Mouse (Mus musculus) myocyte (in vitro differentiated cells): ENCODE results near the gene Clp1.

Experiments
- CEBPB ChIP-seq: IDR thresholded peaks from 2 replicates; pipeline ENCODE4 v1.6.1; 2011; ENCODE audit warnings: mild to moderate bottlenecking, moderate library complexity; ENCODE audit not compliant: poor library complexity, insufficient read depth, severe bottlenecking
- E2F4 ChIP-seq: IDR thresholded peaks from one replicate; pipeline ENCODE4 v1.6.1; 2011; ENCODE audit warnings: mild to moderate bottlenecking, control low read depth, moderate library complexity; ENCODE audit not compliant: insufficient read depth
- MAX ChIP-seq: IDR thresholded peaks from one replicate; pipeline ENCODE4 v1.6.1; 2011; ENCODE audit warnings: low read depth, mild to moderate bottlenecking, control low read depth
- MYOG ChIP-seq, 3 experiments: IDR thresholded peaks; one replicate each; pipeline ENCODE4 v1.6.1; 2011; ENCODE audit warnings: control low read depth in 2 of 3, low read depth in 2 of 3, mild to moderate bottlenecking in 2 of 3; ENCODE audit not compliant: insufficient read length in 2 of 3, control insufficient read depth in 1 of 3, insufficient read depth in 1 of 3
- POLR2A ChIP-seq: IDR thresholded peaks from one replicate; pipeline ENCODE4 v1.6.1; 2011; ENCODE audit warnings: low read depth, mild to moderate bottlenecking, control low read depth, moderate library complexity; ENCODE audit not compliant: insufficient read length
- POLR2AphosphoS2 ChIP-seq: IDR thresholded peaks from one replicate; pipeline ENCODE4 v1.6.1; 2011; ENCODE audit warnings: low read depth, control low read depth; ENCODE audit not compliant: insufficient read length
- SRF ChIP-seq: IDR thresholded peaks from one replicate; pipeline ENCODE4 v1.6.1; 2011; ENCODE audit warnings: low read depth; ENCODE audit not compliant: control insufficient read depth, insufficient read length
- TCF12 ChIP-seq: IDR thresholded peaks from one replicate; pipeline ENCODE4 v1.6.1; 2011; ENCODE audit warnings: mild to moderate bottlenecking, control low read depth; ENCODE audit not compliant: poor library complexity, insufficient read depth, severe bottlenecking
- USF1 ChIP-seq: IDR thresholded peaks from one replicate; pipeline ENCODE4 v1.6.1; 2011; ENCODE audit warnings: low read depth, mild to moderate bottlenecking, control low read depth, moderate library complexity

DNA sequence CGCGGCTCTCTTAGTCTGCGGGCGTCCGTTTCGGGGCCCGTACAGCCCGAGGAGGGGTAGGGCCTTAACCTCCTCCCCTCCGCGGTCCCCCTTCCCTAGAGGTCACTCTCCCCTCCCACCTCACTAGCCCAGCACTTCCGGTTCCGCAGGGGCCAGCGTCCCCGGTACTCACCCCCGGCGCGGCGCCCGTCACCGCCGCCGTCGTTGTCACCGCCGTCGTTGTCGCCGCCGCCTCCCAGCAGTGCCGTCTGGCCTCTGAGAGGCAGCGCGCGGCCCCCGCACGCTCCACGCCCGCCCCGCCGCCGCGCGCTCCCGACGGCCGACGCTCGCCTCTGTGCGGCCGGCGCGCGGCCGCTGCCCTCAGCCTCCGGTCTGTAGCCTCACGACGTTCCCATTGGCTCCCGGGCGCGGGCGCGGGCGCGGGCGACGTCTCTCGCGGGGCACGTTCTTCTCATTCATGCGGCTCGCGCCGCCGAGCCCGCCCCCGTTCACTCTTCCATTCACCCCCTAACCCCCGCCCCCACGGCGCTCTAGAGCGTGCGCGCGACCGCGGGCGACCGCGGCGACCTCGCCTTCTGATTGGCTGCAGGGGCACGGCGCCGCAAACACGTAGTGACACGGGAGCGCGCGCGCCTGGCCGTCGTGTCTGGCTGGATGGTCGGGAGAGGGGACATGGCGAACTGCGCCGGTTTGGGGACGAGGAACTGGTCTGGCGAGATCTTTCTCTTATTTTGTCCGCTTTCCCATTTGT lies 12.2 kb downstream of the Clp1 start, which contains the start of gene Zdhhc5:
- peak; percentile 94 for TF ChIP-seq POLR2A
- TF ChIP-seq E2F4 = no peak
- TF ChIP-seq POLR2AphosphoS2 = peak; percentile 87
- TF ChIP-seq SRF = peak; percentile 37
- no peak for TF ChIP-seq CEBPB
- TF ChIP-seq MYOG (IDR thresholded peaks at IDR 0.05; ENCODE audit: control insufficient read depth in 1 of 3, insufficient read depth in 1 of 3, insufficient read length in 2 of 3, low read depth in 2 of 3) = no peak
- no peak for TF ChIP-seq TCF12
- no peak for TF ChIP-seq MAX
- no peak for TF ChIP-seq USF1
